Mouse (Mus musculus): ENCODE data around the gene 1520401A03Rik.

1520401A03Rik gene

GRCm38 (mm10) chr17:23703301-23703700 lies 19.3 kb downstream of the 1520401A03Rik start:
- in situ Hi-C loops (cut with MboI, MseI): no loop called here

- in situ Hi-C loops (cut with MboI, MseI): no loop called here
Measured at GRCm38 (mm10) chr17:23700079-23700478, 22.5 kb downstream of the 1520401A03Rik start.

DNA sequence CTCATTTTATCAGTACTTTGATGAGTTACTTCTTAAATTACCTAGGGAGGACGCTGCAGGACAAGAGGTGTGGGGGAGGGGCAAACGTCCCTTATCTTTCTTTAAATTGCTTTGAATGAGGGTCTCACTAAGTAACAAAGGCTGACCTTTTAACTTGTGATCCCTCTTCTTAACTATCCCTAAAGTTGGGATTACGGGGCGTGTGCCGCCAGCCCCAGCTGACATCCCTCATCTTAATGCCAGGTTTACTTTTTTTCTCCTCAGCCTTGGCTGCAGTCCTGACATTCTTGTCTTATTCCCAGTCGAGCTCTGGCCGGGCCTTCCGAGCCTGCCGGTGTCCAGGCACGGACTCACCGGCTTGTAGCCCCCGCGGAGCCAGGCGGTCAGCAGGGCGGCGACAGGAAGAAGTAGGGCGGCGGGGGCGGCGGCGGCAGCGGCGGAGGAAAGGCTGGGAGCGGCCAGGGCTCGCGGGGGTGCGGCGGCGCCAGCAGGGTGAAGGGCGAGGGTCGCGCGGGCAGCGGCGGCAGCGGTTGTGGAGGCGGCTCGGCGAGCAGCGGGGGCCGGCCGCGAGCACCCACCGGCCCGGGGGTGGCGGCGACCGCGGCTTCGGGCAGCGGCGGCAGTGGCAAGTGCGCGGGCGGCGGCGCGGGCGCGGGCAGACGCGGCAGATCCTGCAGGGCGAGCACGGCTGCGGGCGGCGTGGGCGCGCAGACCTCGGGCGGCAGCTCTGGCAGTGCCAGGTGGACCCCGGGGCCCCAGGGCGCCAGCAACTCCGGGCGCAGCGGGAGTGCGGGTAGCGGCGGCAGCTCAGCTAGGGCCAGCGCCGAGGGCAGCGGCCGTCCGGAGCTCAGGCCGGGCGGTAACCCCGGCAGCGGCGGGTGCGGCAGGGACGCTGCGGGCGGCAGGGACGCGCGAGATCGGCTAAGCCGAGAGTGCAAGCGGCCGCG lies 23.2 kb downstream of the 1520401A03Rik start:
- in situ Hi-C loops (cut with MboI, MseI): no loop called here

DNA sequence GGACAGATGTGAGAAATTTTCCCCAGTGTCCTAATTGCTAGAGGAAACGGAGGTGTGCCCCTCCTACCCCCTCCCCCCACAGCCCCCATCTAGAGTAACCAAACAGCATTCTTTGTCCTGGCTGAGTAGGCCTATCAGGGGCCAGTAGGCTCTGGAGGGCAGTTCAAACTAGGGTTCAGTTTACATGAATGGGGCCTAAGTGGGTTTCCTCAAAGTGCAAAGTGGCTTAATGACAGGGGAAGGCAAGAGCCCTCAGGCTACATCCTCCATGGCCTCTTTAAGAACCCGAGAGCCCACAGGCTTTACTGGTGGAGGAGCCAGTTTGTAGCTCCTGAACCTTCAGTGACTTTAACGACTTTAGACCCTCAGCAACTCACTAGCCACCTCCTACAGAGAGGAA lies 26.8 kb downstream of the 1520401A03Rik start:
- in situ Hi-C loops (cut with MboI, MseI): no loop called here

GRCm38 (mm10) chr17:23694491-23694890 lies 28.1 kb downstream of the 1520401A03Rik start:
- in situ Hi-C loops (cut with MboI, MseI): no loop called here

- in situ Hi-C loops (cut with MboI, MseI): no loop called here
Measured at GRCm38 (mm10) chr17:23683856-23684672, 38.5 kb downstream of the 1520401A03Rik start, which contains the start of gene Cldn9. Gene Cldn9 (minus strand): TSS chr17:23684026.

- in situ Hi-C loops (cut with MboI, MseI): no loop called here
Measured at GRCm38 (mm10) chr17:23683226-23683625, 39.4 kb downstream of the 1520401A03Rik start.

DNA sequence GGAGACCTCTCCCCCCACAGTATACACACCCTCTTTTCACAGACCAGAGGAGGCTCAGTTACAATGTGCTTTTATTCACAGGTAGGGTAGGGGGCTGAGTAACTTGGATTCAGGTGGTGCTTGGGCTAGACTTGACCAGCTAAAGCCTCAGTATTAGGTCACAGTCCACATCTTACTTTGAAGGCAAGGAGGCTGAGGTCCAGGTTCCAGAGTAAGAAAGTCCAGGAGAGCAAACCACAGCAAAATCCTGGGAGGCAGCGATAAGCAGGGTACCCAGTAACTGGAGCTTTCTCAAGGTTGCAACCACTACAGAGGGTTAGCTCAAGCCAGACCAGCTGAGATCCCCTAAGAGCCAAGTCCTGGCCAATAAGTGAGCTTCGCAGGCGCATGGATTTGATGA lies 40.1 kb downstream of the 1520401A03Rik start:
- in situ Hi-C loops (cut with MboI, MseI): no loop called here

DNA sequence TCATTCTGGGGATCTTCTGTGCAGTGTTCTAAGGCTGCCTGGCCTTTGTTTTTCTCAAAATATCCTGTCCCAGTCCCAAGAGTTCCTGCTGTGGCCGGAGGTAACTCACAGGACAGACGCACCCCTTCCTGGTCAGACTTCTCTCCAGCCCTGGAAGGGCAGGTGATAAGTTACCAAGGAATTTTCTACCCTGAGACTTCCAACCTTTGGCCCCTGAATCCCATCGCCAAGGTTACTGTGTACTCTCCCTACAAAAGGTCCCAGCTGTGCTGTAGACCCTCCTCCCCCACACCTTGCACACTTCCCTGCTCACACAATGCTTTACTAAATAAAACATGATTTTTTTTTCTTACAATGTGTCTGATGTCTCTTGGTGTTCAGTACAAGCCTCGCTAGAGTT lies 40.5 kb downstream of the 1520401A03Rik start:
- in situ Hi-C loops (cut with MboI, MseI): no loop called here

GRCm38 (mm10) chr17:23681086-23681485 lies 41.5 kb downstream of the 1520401A03Rik start:
- in situ Hi-C loops (cut with MboI, MseI): no loop called here

GRCm38 (mm10) chr17:23680336-23680735 lies 42.2 kb downstream of the 1520401A03Rik start:
- in situ Hi-C loops (cut with MboI, MseI): no loop called here

DNA sequence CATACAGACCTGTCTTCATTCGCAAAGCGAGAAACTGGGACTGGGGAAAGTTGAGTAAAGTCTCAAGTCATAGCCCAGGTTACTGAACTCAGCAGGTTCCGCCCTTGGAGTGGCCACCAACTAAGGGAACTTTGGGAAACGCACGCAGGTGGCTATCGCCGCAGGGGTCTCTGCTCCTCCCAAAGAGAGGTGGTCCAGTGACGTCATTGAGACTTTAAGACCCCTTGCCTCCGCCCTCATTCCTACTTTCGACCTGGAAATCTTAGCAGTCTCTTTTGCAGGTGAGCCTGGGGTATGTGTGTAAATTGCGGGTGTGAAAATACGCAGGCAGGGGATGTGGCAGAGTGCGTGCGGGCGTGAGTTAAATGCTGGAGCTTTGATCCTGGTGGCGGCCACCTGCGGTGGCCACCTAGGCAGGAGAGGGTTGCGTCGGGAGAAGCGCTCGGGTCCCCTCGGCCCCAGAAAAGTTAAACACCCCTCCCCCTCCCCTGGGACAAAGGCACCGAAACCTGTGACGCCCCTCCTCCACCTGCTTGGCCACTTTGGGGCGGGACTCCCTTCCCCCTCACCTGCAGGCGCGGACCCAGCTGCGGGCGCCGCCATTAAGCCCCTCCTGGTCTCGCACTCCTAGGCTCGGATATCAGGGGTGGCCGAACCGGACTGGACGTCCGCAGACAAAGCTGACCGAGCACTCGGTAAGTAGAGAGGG lies 43.3 kb downstream of the 1520401A03Rik start, which contains the start of gene Cldn6:
Cldn6 (plus strand) TSS at position 123 of the 709 bp plus-strand sequence.
- in situ Hi-C loops (cut with MboI, MseI): no loop called here

- in situ Hi-C loops (cut with MboI, MseI): no loop called here
Measured at GRCm38 (mm10) chr17:23677236-23677679, 45.3 kb downstream of the 1520401A03Rik start, which contains the start of gene Tnfrsf12a. Gene Tnfrsf12a (minus strand): TSS chr17:23677468.

DNA sequence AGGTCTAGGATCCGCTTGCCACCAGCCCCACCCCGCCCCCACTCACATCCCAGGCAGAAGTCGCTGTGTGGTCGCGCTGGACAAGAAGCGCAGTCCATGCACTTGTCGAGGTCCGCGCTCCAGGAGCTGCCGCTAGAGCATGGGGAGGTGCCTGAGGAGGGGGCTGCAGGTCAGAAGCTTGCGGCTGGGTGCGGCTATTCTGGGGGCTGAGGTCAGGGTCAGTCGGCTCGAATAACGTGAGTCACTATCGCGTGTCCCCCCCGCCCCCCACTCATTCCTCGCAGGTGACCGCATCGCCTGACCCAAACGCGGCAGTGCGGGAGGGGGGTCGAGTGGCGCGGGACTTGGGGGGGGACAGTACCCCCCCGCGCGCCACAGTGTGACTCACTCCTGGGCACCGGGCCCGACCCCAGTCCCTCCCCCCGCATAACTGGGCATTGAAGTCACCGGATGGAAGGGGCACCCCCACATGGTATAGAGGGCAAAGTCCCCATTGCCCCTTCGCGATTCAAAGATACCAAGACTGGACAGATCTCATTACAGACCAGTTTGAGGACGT lies 46.0 kb downstream of the 1520401A03Rik start:
- in situ Hi-C loops (cut with MboI, MseI): no loop called here

- in situ Hi-C loops (cut with MboI, MseI): no loop called here
Measured at GRCm38 (mm10) chr17:23675564-23676281, 46.9 kb downstream of the 1520401A03Rik start.

- in situ Hi-C loops (cut with MboI, MseI): no loop called here
Measured at GRCm38 (mm10) chr17:23675127-23675526, 47.5 kb downstream of the 1520401A03Rik start.

DNA sequence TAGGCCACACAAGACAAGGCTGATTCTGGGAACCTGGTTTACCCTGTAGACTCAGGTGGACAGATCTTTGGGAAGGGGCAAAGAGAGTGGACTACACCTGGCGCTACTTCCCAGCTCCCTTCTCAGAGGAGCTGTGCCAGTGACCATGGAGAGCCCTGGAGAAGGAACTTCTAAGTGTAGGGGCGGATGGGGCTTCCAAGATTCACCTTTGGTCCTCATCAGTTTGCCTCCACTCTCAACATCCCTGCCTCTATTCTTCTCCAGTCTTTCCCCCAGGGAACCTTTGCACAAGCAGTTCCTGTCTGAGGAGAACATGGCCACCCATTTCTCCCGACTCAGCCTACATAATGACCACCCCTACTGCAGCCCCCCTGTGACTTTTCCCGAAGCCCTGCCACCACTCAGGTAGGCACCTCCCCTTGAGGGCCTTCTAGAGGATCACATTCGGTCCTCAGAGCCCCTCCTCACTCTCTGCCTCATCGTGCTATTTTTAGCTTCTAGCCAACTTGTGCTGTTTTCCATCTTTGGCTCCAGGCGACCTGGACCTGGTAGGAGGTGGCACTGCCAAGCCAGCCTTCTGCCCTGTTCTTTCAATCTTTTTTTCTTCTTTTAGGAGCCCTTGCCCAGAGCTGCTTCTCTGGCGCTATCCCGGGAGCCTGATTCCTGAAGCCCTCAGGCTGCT lies 48.2 kb downstream of the 1520401A03Rik start:
- in situ Hi-C loops (cut with MboI, MseI): no loop called here

- in situ Hi-C loops (cut with MboI, MseI): no loop called here
Measured at GRCm38 (mm10) chr17:23673424-23674073, 49.0 kb downstream of the 1520401A03Rik start, which contains the start of the genes Hcfc1r1 and Thoc6. Gene Hcfc1r1 (plus strand): TSS chr17:23673596. Gene Thoc6 (minus strand): TSS chr17:23673882.

DNA sequence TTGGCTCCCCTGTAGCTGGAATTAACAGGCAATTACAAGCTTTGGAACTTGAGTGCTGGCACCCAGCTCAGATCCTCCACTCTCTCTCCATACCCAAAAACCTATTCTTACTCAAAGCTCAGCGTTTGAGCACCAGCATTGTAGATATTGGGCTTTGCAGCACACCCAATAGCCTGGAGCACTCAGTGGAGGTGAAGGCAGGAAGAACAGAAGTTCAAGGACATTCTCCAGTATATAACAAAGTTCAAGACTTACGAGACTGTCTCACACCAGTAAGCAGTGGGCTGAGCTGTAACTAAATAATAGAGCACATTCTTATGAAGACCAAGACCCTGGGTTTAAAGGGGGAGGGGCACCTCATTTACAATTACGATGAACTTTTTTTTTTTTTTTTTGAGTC lies 49.8 kb downstream of the 1520401A03Rik start:
- in situ Hi-C loops (cut with MboI, MseI): no loop called here
